Mouse (Mus musculus) kidney, embryonic 16.5 days (tissue): Measurements from ENCODE around the gene Tcirg1. TPM values are rescaled to one million over a fixed set of nuclear protein-coding genes. Genes with fewer than 3 reads are reported as not detected.
A peak's percentile ranks its signal among the peaks of the same experiment; 100 is the strongest.

ENCODE experiments used
- ATAC-seq: fragments of 200-750 bp; cut with Nextera tagmentation; 2 replicates; pipeline ENCODE4 v1.8.0; 2017; ENCODE audit warnings: moderate TSS enrichment; ENCODE audit not compliant: low FRiP score, low TSS enrichment
- H3K27ac ChIP-seq: fragments of 300-500 bp; sonication (generic); 2 replicates; pipeline ENCODE4 v1.5.1; 2014; ENCODE audit warnings: low read length
- H3K27me3 ChIP-seq: fragments of 300-500 bp; sonication (generic); 2 replicates; pipeline ENCODE4 v1.6.1; 2014; ENCODE audit warnings: low read length, control low read depth, mixed read lengths; ENCODE audit not compliant: insufficient read depth
- H3K36me3 ChIP-seq: fragments of 300-500 bp; sonication (generic); 2 replicates; pipeline ENCODE4 v1.6.1; 2014; ENCODE audit warnings: low read length, control low read depth, mixed read lengths; ENCODE audit not compliant: insufficient read depth
- H3K4me1 ChIP-seq: fragments of 300-500 bp; sonication (generic); 2 replicates; pipeline ENCODE4 v1.6.1; 2014; ENCODE audit warnings: low read length, control low read depth, mixed read lengths; ENCODE audit not compliant: insufficient read depth
- H3K4me2 ChIP-seq: fragments of 300-500 bp; sonication (generic); replicated peaks from 2 replicates; pipeline ENCODE4 v1.6.1; 2014; ENCODE audit warnings: low read depth, low read length
- H3K4me3 ChIP-seq: fragments of 300-500 bp; sonication (generic); 2 replicates; pipeline ENCODE4 v1.5.1; 2014; ENCODE audit warnings: mild to moderate bottlenecking, low read length
- H3K9ac ChIP-seq: fragments of 300-500 bp; sonication (generic); replicated peaks from 2 replicates; pipeline ENCODE4 v1.6.1; 2014; ENCODE audit warnings: low read length
- H3K9me3 ChIP-seq: fragments of 300-500 bp; sonication (generic); 2 replicates; pipeline ENCODE4 v1.6.1; 2016; ENCODE audit warnings: low read length, control low read depth
- WGBS: fragments of 180-500 bp; shearing (Covaris S2); extraction: QIAGEN DNeasy Blood & Tissue Kit; methylation state at CpG from one replicate; pipeline ENCODE4 v1.1.7; 2014; 5-methylcytosine and 5-hydroxymethylcytosine counted together
- polyA plus RNA-seq: library from polyadenylated mRNA; unstranded; fragments of >200 nt; fragmentation: Nextera tagmentation; extraction: Ambion mirVana; gene quantifications from 2 replicates; pipeline ENCODE4 v1.2.1, GENCODE M21; 2015

Tcirg1 gene
- polyA plus RNA-seq, 1 experiment from 2014 or later = 56.1 TPM

DNA sequence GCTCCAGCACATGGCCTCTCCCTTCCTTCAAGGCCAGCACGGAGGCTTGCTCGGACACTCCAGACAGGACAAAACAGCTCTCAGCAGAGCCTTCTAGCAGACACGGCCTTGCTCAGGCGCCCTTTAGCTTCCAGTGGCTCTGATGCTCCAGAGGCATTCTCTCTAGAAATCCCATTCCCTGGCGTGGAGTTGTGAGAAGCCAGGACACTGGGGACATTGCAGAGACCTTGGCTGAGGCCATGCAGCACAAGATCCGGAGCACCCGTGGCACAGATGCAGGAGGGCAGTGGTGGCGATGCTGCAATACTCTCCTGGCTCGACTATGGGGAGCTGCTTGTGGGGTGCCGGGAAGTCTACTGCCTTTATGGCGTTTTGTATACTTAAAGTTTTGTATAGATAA lies 9.8 kb upstream of the Tcirg1 start:
- no peaks in the 10 kb centered on the region for H3K27me3 ChIP-seq
- no peak overlapping the region for H3K9ac ChIP-seq
- H3K4me1 ChIP-seq = peaks cover 14% of the 10 kb centered on the region
- no peaks in the 10 kb centered on the region for H3K9me3 ChIP-seq
- H3K27ac ChIP-seq = no peak overlapping the region
- no peak for ATAC-seq
- no peak overlapping the region for H3K4me2 ChIP-seq
- no peak overlapping the region for H3K4me3 ChIP-seq
- no peaks in the 10 kb centered on the region for H3K36me3 ChIP-seq
- 74% methylated on average over 11 of the region's 11 CpGs for WGBS

DNA sequence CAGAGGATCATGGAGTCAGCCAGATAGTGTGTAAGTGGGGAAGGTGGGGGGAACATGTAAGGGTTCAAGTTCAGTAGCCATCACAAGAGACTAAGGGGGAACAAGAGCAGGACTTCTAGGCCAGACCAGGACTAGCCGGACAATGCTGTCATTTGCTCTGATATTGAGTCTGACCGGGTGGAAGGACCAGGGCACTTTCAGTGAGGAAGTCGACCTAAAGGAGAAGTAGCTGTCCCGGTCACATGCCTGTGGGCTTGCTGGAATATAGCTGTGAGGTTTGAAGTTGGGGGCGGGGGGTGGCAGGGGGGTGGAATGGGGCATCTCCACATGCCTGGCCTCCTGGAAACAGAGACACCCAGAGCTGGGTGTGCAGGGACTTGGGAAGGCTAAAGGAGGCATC lies 7.6 kb upstream of the Tcirg1 start:
- Histone ChIP-seq H3K27ac (no peak overlapping the region), H3K9me3 (no peaks in the 10 kb centered on the region), H3K36me3 (peaks cover 16% of the 10 kb centered on the region), H3K9ac (no peak overlapping the region), H3K27me3 (no peaks in the 10 kb centered on the region), H3K4me1 (peaks cover 18% of the 10 kb centered on the region), H3K4me2 (no peak overlapping the region), H3K4me3 (no peak overlapping the region)
- ATAC-seq = no peak
- WGBS = 91% methylated on average over 5 of the region's 5 CpGs

DNA sequence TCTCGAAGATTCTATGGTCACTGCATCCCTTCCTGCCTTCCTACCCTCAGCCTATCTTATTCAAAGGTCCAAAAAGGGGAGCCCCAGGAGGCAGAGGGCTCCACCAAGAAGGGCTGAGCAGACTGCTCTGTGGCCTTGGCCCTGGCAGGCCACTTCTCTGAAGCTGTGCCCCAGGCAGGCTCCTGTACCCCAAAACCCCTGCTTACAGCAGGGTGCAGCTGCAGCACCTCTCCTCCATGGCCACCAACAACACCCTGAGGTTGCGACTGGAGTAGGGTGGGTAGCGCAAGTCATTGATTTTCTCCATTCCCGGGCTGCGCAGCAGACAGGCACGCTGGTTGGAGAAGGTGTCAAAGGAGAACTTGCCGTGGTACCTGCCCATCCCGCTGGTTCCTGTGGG lies 6.8 kb upstream of the Tcirg1 start:
- H3K4me2 ChIP-seq = peak overlapping the region; percentile 80
- peak overlapping the region; percentile 75; the same call in 1 of the 2 replicates for H3K27ac ChIP-seq
- WGBS = 84% methylated on average over 8 of the region's 8 CpGs
- H3K4me1 ChIP-seq = peaks cover 18% of the 10 kb centered on the region
- H3K27me3 ChIP-seq = no peaks in the 10 kb centered on the region
- H3K9ac ChIP-seq = peak overlapping the region; percentile 66
- ATAC-seq = no peak
- H3K36me3 ChIP-seq = peaks cover 24% of the 10 kb centered on the region
- no peaks in the 10 kb centered on the region for H3K9me3 ChIP-seq
- peak overlapping the region; percentile 54 for H3K4me3 ChIP-seq

DNA sequence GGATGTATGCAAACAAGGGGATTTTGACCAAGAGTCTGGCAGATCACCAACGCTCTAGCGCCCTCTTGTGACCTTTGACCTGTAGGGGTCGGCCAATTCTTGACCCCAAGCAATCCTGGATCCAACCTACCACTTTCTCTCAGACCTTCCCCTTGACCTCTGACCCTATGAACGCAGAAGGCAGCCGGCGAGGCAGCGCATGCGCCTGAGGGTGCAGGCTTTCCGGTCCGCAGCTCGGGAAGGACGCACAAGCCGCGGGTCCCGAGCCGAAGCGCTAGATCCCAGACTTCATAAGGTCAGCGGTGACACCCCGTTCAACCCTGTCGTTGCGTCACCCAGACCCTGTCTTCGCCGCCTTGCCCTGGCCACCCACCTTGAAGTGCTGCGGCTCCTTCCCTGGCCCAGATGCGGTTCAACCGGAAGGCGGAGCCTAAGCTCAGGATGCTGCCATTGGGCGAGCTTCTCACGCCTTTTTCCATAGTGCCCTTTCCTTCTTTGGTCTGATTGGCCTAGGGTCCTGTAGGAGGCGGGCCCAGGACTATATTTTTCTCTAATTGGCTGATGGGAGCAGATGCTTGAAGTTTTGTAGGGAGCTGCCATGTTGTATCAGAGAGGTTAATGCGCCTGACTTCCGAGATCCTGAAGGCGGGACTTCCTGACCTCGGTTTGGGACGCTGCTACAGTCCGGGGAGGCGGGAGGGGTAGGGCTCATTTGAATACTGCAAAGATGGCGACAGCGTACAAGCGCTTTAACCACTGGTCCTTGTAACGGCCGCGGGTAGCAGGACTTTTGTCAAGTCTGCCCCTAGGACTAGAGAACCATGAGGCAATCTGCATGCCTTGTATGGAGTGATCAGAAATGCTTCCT lies 5.6 kb upstream of the Tcirg1 start, which contains the start of gene Ndufs8:
Gene Ndufs8, minus strand, starts transcription at position 438 of the 868 bp plus-strand sequence.
- Histone ChIP-seq H3K9me3 (no peaks in the 10 kb centered on the region), H3K4me3 (peak within 1 kb of the TSS; percentile 72), H3K4me1 (peaks cover 21% of the 10 kb centered on the region), H3K9ac (peak within 1 kb of the TSS; percentile 80), H3K4me2 (peak within 1 kb of the TSS; percentile 80), H3K36me3 (peaks cover 29% of the 10 kb centered on the region), H3K27me3 (no peaks in the 10 kb centered on the region), H3K27ac (peak within 1 kb of the TSS; percentile 88)
- peak; percentile 98 for ATAC-seq
- WGBS = under 1% methylated on average over 43 of the region's 43 CpGs

- peaks cover 29% of the 10 kb centered on the region for H3K36me3 ChIP-seq
- no peak for ATAC-seq
- no peaks in the 10 kb centered on the region for H3K27me3 ChIP-seq
- no peak overlapping the region for H3K27ac ChIP-seq
- H3K4me1 ChIP-seq = peaks cover 40% of the 10 kb centered on the region
- no peak overlapping the region for H3K4me3 ChIP-seq
- H3K9me3 ChIP-seq = no peaks in the 10 kb centered on the region
- H3K9ac ChIP-seq = no peak overlapping the region
- no peak overlapping the region for H3K4me2 ChIP-seq
- WGBS = 69% methylated on average over 5 of the region's 5 CpGs
These were observed 3.3 kb upstream of the Tcirg1 start for GRCm38 (mm10) chr19:3910206-3910605.

GRCm38 (mm10) chr19:3907876-3908660 lies 1.1 kb upstream of the Tcirg1 start:
- 0 out of 2 replicates have a peak overlapping the region, but pooled peaks have one; percentile 70 for H3K4me3 ChIP-seq
- peak overlapping the region; percentile 78; the same call in 1 of the 2 replicates for H3K9ac ChIP-seq
- H3K27ac ChIP-seq = no peak overlapping the region; the same call in 1 of the 2 replicates
- peak overlapping the region; percentile 83 for H3K4me2 ChIP-seq
- H3K9me3 ChIP-seq = no peaks in the 10 kb centered on the region
- no peaks in the 10 kb centered on the region for H3K27me3 ChIP-seq
- peaks cover 46% of the 10 kb centered on the region for H3K4me1 ChIP-seq
- peaks cover 39% of the 10 kb centered on the region for H3K36me3 ChIP-seq
- 63% methylated on average over 8 of the region's 8 CpGs for WGBS
- ATAC-seq = no peak

DNA sequence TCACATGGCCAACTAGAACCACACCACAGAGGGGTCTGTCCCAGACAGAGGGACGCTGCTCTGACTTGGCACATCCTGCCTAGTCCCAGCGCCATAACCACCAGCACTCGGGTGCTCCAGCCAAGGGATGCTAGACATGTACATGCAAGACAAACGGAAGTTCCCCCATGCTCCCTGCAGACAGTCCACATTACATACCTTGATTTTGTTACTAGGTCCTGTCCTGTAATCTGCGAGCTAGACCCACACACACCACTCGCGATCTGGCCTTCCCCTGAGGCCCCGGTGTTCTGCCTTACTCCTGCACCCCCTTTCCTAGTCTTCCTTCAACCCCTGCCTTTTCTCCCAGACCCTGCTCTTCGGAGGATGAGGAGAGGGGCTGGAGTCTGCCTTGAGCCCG lies 607 bp downstream of the Tcirg1 start:
- 19% methylated on average over 10 of the region's 10 CpGs for WGBS
- no peaks in the 10 kb centered on the region for H3K9me3 ChIP-seq
- peaks cover 38% of the 10 kb centered on the region for H3K4me1 ChIP-seq
- peak overlapping the region; percentile 93 for H3K27ac ChIP-seq
- peak overlapping the region; percentile 83 for H3K4me2 ChIP-seq
- H3K27me3 ChIP-seq = no peaks in the 10 kb centered on the region
- 0 out of 2 replicates have a peak, but pooled peaks have one; percentile 1 for ATAC-seq
- H3K36me3 ChIP-seq = peaks cover 56% of the 10 kb centered on the region
- peak overlapping the region; percentile 78 for H3K9ac ChIP-seq
- peak overlapping the region; percentile 70 for H3K4me3 ChIP-seq

- H3K36me3 ChIP-seq = peaks cover 52% of the 10 kb centered on the region
- H3K9me3 ChIP-seq = no peaks in the 10 kb centered on the region
- H3K27me3 ChIP-seq = no peaks in the 10 kb centered on the region
- H3K4me2 ChIP-seq = peak overlapping the region; percentile 83
- WGBS = 12% methylated on average over 6 of the region's 6 CpGs
- peak; percentile 8; the same call in 1 of the 2 replicates for ATAC-seq
- peaks cover 38% of the 10 kb centered on the region for H3K4me1 ChIP-seq
- peak overlapping the region; percentile 93 for H3K27ac ChIP-seq
- peak overlapping the region; percentile 70 for H3K4me3 ChIP-seq
- H3K9ac ChIP-seq = peak overlapping the region; percentile 78
These were observed 1.5 kb downstream of the Tcirg1 start for GRCm38 (mm10) chr19:3905261-3905969.

GRCm38 (mm10) chr19:3904363-3904675 lies 2.6 kb downstream of the Tcirg1 start:
- Histone ChIP-seq H3K9me3 (no peaks in the 10 kb centered on the region), H3K9ac (0 out of 2 replicates have a peak overlapping the region, but pooled peaks have one; percentile 2), H3K36me3 (peaks cover 41% of the 10 kb centered on the region), H3K4me3 (no peak overlapping the region; the same call in 1 of the 2 replicates), H3K4me2 (peak overlapping the region; percentile 83), H3K27me3 (no peaks in the 10 kb centered on the region), H3K27ac (peak overlapping the region; percentile 93; the same call in 1 of the 2 replicates), H3K4me1 (peaks cover 38% of the 10 kb centered on the region)
- 54% methylated on average over 10 of the region's 10 CpGs for WGBS
- ATAC-seq = no peak
